Mouse (Mus musculus) heart, postnatal 0 days (tissue): ENCODE measurements around the gene Abraxas2.

ENCODE experiments used
- CTCF ChIP-seq: IDR thresholded peaks from 2 replicates; pipeline ENCODE4 v1.5.1; 2016; ENCODE audit warnings: antibody characterized with exemption, control low read depth, low read depth
- EP300 ChIP-seq: IDR thresholded peaks from 2 replicates; pipeline ENCODE4 v1.6.1; 2016; ENCODE audit warnings: antibody characterized with exemption, low read depth

DNA sequence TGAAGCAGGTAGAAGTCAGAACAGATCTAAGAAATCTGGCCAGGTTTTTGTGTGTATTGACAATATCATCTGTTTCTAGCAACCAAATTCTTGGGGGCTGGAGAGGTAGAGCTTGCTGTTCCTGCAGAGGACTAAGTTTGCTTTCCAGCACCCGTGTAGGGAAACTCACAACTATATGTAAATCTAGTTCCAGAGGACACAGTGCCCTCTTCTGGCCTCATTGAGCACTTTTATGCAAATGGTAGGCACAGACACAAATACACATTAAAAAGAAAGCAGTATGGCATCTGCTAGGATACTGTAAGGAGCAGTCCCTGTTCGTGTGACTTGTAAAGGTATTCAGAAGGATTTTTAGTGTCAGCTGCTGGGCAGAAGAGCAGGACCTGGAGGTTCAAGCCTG, 23.3 kb downstream of the Abraxas2 start:
- TF ChIP-seq CTCF (peak; percentile 29), EP300 (no peak)
